Mouse (Mus musculus) heart, adult 2 months (tissue): ENCODE results near the gene F12.
A peak's percentile ranks its signal among the peaks of the same experiment; 100 is the strongest.

Experiments
- CTCF ChIP-seq: fragments of 200-600 bp; IDR thresholded peaks from 2 replicates; pipeline ENCODE4 v1.8.1; 2022; ENCODE audit warnings: antibody characterized with exemption, mild to moderate bottlenecking, moderate library complexity
- EP300 ChIP-seq: fragments of 200-500 bp; IDR thresholded peaks from 2 replicates; pipeline ENCODE4 v1.6.1; 2011; ENCODE audit warnings: low read depth, low read length, control low read depth; ENCODE audit not compliant: insufficient read depth
- POLR2A ChIP-seq: fragments of 200-500 bp; IDR thresholded peaks from 2 replicates; pipeline ENCODE4 v1.6.1; 2011; ENCODE audit warnings: mild to moderate bottlenecking, low read depth, low read length, control low read depth; ENCODE audit not compliant: insufficient read depth

DNA sequence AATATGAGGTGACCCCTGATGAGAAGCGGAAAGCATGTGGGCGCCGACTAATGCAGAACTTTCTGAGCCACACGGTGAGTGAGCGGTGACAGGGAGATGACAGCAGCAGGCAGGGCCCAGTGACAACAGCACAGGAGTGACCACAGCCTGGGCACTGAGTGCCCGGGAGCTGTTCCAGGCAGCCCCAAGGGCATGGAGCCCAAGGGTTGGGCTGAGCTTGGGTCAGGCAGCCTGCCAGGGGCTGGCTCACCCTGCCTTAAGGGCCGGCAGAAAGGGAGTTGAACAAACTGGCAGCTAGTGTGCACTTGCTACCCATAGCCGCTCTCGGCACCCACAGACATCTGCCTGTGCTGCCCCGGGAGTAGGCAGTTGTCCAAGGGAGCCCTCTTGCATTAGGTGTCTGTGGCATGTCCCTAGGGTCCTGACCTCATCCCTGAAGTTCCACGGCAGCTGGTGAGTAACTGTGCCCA is 24.0 kb upstream of the F12 start:
- TF ChIP-seq CTCF (no peak), POLR2A (no peak), EP300 (peak; percentile 92)
